Mouse (Mus musculus): Measurements from ENCODE around the gene Pdia6.
A peak's percentile ranks its signal among the peaks of the same experiment; 100 is the strongest.

Pdia6 gene

DNA sequence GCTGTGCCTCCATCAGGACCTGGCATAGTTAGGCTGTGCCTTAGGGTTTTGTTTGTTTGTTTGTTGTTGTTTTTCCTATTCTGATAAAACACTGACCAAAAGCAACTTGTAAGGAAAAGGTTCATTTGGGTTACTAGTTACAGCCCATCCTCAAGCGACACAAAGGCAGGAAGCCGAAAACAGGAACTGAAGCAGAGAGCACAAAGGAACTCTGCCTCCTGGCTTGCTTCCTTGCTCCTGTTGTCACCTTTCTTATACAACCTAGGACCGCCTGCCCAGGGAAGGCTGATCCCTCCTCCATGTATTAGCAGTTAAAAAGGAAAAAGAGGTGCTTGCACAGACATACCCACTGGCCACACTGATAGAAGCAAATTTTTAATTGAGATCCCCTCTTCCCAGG lies 2.5 kb upstream of the Pdia6 start:
- no peak for DNase-seq (ENCODE audit: low spot score in 2 of 2)

DNA sequence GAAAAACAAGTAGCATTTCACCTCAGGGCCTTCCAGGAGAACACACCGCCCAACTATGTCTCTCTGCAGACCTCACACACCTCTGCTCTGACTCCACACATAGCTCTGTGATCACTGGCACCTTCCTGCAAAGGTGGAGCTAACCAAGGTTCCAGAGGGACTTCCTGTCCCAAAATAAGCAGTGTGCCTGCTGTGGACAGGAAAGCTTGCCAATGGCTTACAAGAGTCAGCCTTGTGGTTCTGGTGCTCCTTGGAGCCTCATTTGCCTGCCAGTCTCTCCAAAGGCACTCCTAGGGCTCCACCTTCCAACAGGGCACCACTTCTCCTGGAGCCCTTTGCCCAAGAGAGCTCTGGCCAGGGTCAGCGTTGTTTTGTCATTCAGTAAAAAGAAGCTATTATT lies 1.5 kb upstream of the Pdia6 start:
- no peak for DNase-seq (ENCODE audit: low spot score in 2 of 2)

DNA sequence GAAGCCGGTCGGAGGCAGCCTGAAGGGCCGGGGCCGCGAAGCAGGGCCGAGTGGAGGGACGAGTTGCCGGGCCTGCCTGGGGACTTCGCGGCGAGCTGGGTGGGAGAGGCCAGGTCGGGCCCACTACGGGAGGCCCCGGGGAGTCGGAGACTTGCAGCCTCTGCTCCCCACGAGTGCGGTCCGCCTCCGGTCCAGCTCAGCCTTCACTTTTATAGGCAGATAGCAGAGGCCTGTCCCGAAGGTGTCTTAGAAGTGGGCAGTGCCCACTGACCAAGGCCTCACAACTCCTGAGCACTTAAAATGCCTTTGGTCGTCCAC lies 287 bp downstream of the Pdia6 start:
- no peak for DNase-seq (ENCODE audit: low spot score in 2 of 2)

DNA sequence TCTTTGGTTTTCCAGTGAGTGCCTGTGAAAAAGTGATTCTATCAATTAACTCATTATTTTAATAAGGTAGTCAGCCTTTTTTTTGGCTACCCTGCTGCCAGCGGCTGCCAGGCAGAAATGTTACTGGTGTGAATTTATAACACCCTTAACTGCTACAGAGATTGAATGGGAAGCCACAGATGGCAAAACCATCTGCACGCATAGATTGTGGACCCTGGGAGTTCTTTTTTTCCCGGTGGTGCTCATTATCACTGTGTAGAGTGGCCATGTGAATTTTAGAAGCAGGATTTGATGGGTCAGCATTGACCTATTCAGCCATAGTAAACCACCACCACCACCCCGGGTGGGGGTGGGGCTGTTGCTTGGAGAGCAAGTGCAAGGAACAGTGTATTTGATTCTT lies 971 bp downstream of the Pdia6 start:
- DNase-seq (ENCODE audit: low spot score in 2 of 2): peak in 1 of 2 experiments; percentile 36

DNA sequence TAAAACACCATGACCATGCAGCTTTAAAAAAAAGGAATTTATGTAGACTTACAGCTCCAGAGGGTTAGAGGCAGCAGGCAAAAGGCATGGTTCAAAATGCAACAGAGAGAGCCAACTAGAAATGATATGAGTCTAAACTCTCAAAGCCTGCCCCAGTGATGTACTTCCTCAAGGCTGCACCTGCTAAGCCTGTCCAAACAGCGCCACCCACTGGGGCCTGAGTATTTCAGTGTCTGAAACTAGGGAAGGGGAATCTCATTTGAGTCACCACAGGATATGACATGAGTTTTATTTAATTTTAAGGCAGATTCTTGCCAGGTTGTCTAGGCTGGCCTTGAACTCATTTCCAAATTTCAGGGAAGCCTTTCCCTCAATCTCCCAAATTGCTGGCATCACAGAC lies 4.9 kb downstream of the Pdia6 start:
- DNase-seq (ENCODE audit: low spot score in 2 of 2): no peak

DNA sequence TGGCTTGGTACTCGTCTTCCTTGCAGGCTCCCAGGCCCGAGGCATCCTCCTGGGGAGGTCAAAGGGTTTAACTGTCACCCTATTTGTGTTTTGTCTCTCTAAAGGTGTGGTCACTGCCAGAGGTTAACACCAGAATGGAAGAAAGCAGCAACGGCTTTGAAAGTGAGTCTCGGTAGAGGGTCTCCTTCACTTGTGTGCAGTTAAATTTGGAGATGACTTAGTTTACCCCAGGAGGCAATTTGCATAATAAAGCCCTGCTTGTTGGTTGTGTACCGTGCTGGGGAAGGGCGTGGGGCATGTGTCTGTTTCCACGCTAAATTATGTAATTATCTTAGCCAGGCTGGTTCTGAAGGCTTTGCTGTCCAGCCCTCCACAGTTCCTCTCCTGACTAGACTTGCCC lies 7.5 kb downstream of the Pdia6 start:
- no peak for DNase-seq (ENCODE audit: low spot score in 2 of 2)

DNA sequence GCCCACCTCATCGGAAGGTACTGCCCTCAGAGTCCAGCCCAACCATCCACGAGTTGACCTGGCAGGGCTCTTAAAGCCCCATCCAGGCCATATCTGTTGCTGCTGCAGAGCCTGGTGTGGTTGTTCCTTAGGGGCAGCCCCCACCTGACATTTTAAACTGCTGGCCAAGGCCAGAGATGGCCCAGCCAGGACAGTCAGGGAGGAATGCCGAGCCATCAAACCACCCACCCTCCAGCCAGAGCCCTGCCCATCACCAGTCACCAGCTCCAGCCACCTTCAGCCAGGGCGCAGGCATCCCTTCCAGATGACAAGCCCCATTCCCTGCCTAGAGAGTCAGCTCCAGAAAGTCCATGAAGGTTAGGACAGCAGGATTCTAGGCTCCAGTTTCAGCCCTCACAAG lies 22.2 kb downstream of the Pdia6 start:
- no peak for DNase-seq (ENCODE audit: low spot score in 2 of 2)

DNA sequence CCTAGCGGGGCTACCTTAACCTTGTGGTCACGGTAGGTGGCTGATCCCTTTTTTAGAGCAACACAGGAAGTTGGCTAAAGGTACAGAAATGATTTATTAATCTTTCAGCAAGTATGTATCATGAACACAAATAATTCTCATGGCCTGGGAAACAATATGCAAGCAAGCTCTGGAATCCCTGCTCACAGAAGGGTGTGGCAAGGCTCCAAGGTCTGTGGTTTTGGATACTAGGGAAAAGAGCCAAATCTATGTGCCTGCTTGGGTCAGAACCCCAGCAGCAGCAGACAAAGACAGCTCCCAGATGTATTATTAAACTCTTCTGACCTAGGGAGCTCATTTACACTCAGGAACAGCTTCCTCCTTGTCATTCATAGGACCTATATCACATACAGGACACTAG lies 22.7 kb downstream of the Pdia6 start:
- no peak for DNase-seq (ENCODE audit: low spot score in 2 of 2)

DNA sequence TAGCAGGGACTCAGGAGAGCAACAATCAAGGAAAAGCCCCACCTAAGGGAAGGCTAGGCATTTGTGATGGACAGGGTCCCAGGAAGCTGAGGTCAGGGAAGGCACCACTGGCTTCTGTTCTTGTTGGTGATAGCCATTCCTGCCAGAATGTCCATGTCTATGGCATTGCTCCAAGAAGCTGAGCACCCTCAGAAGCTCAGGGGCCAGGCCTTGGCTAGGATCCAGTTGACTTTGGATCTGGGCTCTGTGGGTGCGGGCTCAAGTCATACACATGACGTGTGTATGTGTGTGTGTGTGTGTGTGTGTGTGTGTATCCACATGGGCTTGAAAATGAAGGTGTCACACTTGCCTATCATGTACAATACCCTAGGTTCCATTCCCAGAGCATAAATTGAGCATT lies 23.6 kb downstream of the Pdia6 start:
- no peak for DNase-seq (ENCODE audit: low spot score in 2 of 2)

DNA sequence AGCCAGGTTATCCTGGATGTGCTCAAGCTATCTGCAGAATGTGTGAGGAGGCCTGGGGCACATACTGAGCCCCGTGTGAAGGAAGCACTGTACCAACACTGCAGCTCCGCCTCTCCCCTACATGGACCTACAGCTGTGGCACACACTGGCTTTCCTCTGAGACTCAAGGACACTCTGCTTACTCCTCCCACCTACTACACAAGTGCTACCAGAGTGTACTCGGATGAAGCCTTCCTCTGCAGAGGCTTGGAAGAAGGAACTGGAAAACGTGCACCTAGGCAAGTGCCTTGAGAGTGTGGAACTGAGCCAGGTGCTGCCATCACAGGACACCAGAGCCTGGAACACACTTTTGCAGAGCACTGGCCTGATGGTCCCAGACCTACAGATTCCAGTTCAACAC lies 24.2 kb downstream of the Pdia6 start:
- DNase-seq (ENCODE audit: low spot score in 2 of 2): no peak

DNA sequence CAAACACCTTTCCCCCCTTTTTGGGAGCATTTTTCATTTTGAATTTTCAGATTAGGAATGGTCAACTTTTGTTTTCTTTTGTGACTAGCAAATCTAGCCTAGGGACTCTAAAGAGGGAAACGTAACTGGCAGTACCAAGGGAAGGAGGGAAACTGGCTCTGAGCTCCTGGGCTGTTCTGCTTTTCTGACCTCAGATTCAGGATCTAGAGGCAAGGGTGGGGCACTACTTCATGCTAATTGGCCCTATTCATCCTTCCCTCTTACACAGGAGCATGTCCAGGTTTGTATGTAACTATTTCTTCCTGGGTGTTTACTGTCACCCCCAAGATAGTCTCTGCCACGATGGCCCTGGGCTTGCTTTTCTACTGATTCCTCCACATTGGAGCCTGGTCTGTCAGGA lies 30.6 kb downstream of the Pdia6 start:
- no peak for DNase-seq (ENCODE audit: low spot score in 2 of 2)

DNA sequence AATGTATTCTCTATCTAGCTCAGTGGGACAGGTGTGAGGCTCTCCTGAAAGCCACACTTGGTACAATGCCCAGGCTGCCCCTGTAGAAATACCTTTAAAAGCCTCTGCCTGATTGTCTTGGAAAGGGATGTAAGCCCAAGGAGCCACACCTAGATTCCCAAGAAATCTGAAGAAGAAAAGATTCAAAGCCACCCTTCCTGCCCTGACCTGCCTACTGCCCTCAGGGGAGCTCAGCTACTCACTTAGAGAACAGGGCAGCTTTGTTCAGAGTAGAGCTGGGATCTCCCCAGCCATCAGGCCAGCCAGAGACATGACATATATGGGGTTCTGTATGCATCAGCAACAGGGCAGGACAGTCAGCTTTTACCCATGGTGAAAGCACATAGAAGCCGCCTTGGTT lies 33.6 kb downstream of the Pdia6 start:
- DNase-seq (ENCODE audit: low spot score in 2 of 2): no peak

DNA sequence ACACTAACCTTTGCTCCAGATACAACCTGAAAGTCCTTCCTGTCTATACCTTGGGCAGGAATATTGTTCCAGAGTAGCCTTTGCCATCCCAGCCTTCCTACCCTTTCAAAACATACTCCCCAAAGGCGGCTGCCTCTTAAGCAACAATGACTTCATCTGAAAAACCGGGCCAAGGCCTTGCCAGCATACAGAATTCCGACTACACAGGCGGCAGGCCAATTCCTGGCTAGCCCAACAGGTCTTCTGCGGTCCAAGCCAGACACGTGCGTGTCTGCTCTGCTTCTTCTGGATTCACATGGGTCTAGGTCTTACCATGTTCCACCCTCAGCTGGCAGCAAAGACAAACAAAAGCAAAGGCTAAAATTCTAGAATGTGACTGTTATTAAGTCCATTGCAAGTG lies 39.1 kb downstream of the Pdia6 start:
- DNase-seq (ENCODE audit: low spot score in 2 of 2): no peak

DNA sequence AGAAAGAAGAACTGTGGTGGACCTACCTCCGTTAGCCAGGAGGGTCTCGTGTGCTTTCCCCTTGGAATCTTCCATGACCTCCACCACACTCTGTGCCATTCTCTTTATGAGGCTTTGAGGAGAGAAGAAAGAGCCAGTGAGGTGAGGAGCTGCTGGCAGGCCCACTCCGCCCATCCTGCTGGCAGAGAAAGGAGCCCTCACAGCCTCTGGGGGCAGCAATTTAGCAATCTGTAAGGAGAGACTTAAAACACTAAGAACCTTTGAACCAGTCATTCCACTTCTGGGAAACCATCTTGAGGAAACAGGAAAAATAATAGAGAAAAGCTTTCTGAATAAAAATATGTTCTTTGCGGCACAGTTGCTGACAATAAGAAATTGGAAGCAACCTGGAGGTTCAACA lies 41.9 kb downstream of the Pdia6 start:
- DNase-seq (ENCODE audit: low spot score in 2 of 2): no peak

DNA sequence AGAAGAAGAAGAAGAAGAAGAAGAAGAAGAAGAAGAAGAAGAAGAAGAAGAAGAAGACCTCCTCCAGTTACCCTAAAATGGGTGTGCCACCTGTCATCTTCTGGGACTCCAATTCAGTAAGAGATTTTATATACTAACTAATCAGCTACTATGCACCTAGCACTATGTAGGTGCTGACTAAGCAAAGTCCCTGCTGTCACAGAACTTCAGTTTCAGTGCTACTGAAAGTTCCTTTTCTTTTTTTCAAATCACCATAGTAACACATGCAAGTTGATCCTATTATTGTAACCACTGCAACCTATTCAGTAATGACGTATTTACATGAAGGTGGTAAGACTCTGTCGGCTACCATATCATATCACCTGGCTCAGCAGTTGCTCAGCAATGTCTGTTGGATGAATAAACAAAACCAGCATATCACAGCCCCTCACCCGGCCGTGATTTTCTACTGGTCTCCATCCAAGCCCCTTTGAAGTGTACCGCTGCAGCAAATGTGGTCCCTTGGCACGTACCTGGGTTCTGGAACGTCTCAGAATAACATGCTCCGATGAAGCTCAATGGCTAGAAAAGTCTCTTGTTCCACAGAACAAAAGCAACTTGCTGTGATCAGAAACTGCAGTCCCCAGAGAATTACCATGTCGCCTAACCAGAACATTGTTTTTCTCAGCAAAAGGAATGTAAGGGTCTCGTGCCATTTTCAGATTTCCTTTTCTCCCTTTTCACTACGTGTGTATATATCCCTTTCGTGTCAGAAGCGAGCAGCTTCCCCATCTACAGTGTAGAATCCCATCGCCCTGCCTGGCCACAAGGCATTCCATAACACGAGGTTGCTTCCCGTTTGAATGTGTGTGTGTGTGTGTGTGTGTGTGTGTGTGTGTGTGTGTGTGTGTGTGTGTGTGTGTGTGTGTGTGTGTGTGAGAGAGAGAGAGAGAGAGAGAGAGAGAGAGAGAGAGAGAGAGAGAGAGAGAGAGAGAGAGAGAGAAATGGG lies 44.8 kb downstream of the Pdia6 start:
- DNase-seq (ENCODE audit: low spot score in 2 of 2): no peak

DNA sequence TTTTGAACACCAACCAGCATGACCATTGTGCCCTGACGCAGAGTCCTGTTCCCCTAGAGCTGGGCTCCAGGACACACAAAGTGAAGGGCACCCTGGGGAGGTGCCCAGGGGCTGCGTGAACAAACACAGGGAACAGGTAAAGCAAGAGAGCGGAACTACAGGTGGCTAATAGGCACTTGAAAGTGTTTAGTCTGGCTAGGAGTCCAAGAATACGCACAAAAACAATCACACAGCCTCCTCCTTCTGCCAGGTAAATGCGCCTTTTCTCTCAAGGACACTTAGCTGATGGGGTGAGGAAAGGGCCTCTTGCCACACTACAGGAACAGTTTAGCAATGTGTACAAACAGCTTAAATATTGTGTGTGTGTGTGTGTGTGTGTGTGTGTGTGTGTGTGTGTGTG lies 49.8 kb downstream of the Pdia6 start:
- DNase-seq (ENCODE audit: low spot score in 2 of 2): no peak

DNA sequence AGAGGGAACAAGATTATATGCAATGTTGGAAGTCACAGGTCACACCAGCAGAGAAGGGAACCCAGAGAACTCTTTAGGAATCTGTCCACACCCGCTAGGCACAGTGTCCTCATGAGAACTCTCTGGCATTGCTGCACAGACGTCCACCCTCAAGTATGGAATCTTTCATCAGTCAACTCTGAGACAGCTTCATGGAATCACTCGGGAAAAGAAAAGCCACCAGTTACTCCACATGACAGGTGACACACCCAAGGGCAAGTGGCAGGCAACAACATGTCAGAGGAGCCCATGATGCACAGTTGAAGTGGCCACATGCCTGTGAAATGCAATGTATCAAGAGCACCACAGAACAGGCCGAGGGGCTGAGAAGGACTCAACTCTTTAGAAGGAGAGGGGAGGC lies 51.6 kb downstream of the Pdia6 start:
- no peak for DNase-seq (ENCODE audit: low spot score in 2 of 2)

DNA sequence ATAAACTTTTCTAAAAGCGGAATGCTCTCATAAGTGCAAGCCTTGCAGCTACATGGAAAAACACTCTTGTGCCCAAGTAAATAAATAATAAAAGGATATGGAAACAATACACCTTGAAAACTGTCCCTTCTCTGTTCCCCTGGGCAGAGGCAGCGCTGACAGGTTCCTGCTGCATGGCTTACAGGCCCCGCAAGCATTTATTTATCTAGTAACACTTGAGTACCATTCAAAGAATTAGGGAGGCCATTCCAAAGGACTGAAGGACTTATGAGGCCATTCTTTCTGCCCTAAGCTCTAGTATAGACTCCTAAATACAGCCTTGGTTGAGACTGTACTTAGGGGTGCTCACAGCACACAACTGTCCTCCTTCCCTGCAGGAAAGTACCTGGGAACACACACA lies 52.1 kb downstream of the Pdia6 start:
- DNase-seq (ENCODE audit: low spot score in 2 of 2): no peak

DNA sequence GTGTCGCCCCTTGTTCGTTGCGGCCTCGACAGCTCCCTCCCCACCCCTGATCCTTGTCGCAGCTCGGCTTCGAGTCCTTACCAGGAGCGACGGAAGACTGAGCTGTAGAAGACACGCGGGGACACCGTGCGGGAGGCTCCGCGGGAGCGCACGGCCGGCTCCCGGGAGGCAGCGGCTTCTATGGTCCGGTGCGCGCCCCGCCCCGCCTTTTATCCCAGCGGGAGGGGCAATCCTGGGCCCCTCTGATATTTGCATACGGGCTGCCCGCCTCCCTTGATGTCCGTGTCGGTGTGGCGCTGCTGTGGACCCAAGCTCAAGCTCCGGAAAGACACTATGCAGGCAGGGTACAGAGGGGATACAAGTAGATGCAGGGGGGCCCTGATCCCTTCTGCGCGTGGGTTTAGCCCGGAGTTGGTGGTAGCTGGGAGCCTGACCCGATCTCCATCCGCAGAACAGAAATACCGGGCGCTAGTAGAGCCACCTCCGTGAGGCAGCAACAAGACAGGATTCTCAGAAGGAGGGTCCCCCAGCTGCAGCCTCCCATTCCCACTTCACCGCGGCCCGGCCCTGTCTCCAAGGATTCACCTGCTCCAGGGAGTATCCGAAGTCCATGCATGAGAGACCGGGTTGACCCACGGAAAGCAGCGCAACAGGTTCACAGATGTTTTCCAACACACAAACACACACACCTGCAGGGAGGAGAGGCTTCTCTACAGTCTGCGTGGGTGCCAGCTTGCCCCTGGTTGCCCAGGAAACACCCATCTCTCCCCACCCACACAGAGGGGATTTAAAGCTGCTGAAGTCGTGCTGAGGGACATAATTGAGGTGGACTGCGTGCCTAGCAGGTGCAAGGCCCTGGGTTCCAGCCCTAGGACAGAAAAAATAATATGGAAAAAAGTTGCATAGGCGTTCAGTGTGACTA lies 58.5 kb downstream of the Pdia6 start:
- DNase-seq (ENCODE audit: low spot score in 2 of 2): peak in 1 of 2 experiments; percentile 27

DNA sequence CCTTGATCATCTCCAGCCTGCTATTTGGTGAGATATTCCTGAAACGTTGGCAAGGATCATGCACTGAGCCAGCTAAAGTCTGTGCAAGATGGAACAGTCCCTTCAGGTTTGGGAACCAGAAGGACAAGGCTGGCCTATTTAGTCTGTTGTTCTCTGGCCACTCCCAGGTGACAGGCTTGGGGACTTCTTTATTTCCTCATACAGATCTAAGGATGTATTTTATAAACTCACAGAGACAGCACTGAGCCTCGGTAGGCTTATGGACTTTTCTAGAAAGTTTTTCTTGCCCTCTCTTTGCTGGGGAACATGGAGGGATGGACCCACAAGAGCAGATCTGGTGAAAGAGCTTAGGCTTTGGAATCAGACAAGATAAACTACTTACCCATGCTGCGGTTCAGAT lies 62.9 kb downstream of the Pdia6 start, which contains the start of gene Atp6v1c2:
Gene Atp6v1c2, minus strand, starts transcription at position 101 of the 400 bp plus-strand sequence.
- DNase-seq (ENCODE audit: low spot score in 2 of 2): no peak

DNA sequence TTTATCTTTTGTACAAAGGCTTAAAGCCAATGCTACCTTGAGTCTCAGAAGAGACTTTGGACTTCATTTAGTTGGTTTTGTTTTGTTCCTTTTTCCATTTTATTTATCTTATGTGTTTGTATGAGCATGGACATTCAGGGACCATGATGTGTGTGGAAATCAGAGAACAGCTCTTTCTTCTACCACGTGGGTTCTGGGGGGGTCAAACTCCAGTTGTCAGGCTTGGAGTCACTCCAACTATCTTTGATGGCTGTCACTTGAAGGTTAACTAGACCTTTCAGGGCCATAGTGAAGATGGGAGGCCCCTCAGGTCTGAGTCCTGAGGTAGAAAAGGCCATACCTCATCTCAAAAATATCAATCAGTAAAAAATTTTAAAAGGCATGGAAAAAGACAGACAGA lies 67.1 kb downstream of the Pdia6 start:
- DNase-seq (ENCODE audit: low spot score in 2 of 2): no peak

Measured in frontal cortex, postnatal 10 days (tissue).